In the genomic region with DNA sequence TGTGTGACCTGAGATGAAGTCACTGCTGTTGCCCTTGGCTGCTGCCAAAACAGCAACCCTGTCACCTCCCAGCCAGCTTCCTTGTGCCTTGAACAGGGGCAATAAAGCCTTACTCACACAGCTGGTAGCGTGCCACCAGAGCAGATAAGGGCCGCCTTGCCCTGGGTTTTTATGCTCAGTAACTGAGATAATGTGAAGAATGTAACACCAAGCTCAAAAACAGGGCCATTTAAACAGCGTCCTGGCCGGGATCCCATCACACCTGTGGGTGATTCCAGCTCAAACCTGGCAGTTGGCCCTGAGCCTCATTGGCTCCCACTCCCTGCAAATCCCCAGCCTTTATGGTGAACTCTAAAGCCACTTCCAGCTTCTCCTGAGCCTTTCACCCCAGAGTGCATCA, we compare ENCODE assay signal across 14 mouse cellular contexts. TPM values are rescaled to one million over a fixed set of nuclear protein-coding genes. Genes with fewer than 3 reads are reported as not detected.
A peak's percentile ranks its signal among the peaks of the same experiment; 100 is the strongest.
DNase-seq lines count a peak whose midpoint lies in the region; ATAC-seq and TF ChIP-seq lines count a peak whose summit lies in the region.
"Had no signal": no experiment of that assay in that cellular context is flagged by ENCODE, and none has a peak within 500 bp of the region (broad histone marks: within the 10 kb centered on the region; RNA-seq: fewer than 3 reads in every experiment).

No protein-coding gene starts in this region.

- WGBS in kidney, embryonic 14.5 days: 24% methylated on average over 4 of the region's 4 CpGs
- WGBS in stomach, embryonic 15.5 days: 43% methylated on average over 4 of the region's 4 CpGs
- 82% methylated on average over 4 of the region's 4 CpGs for WGBS in midbrain, embryonic 10.5 days

- H3K4me1 ChIP-seq in kidney, embryonic 14.5 days (ENCODE audit: control insufficient read depth, insufficient read depth, low read length): no peaks in the 10 kb centered on the region
- H3K4me1 ChIP-seq in stomach, embryonic 15.5 days: no peaks in the 10 kb centered on the region
- peaks cover 10% of the 10 kb centered on the region for H3K4me1 ChIP-seq in midbrain, embryonic 10.5 days

- ATAC-seq in kidney, embryonic 14.5 days (ENCODE audit: low FRiP score, low TSS enrichment): no peak
- ATAC-seq in common myeloid progenitor, adult 5-6 weeks (replicated peaks; ENCODE audit: low read depth, poor library complexity, severe bottlenecking): peak; percentile 55; the same call in 1 of the 2 replicates
- peak; percentile 3; the same call in 1 of the 2 replicates for ATAC-seq in stomach, embryonic 15.5 days (ENCODE audit: insufficient read depth, low FRiP score, low read depth)
- ATAC-seq: forebrain, postnatal 0 days had no signal

- H3K27me3 ChIP-seq in kidney, embryonic 14.5 days (ENCODE audit: control insufficient read depth, insufficient read depth, low read length): no peaks in the 10 kb centered on the region
- no peaks in the 10 kb centered on the region for H3K27me3 ChIP-seq in stomach, embryonic 15.5 days (replicated peaks)
- no peaks in the 10 kb centered on the region; the same call in none of the 2 replicates for H3K27me3 ChIP-seq in midbrain, embryonic 10.5 days (ENCODE audit: low read depth, poor library complexity, severe bottlenecking)

- H3K27ac ChIP-seq in kidney, embryonic 14.5 days (ENCODE audit: low read depth, low read length): no peak overlapping the region
- peak overlapping the region; percentile 41; the same call in 1 of the 2 replicates for H3K27ac ChIP-seq in stomach, embryonic 15.5 days
- H3K27ac ChIP-seq in gastrocnemius, adult 2 months: no peak overlapping the region
- no peak overlapping the region for H3K27ac ChIP-seq in midbrain, embryonic 10.5 days (replicated peaks)
- H3K27ac ChIP-seq: heart, embryonic 13.5 days; macrophage had no signal

- no peak overlapping the region for H3K4me3 ChIP-seq in kidney, embryonic 14.5 days (ENCODE audit: low read length)
- no peak overlapping the region for H3K4me3 ChIP-seq in stomach, embryonic 15.5 days (replicated peaks)
- no peak overlapping the region for H3K4me3 ChIP-seq in gastrocnemius, adult 2 months
- no peak overlapping the region for H3K4me3 ChIP-seq in midbrain, embryonic 10.5 days
- H3K4me3 ChIP-seq: heart, embryonic 13.5 days had no signal

- no peak for TF ChIP-seq CTCF in gastrocnemius, adult 2 months (IDR thresholded peaks at IDR 0.05)

- H3K4me2 ChIP-seq in kidney, embryonic 14.5 days (replicated peaks; ENCODE audit: low read depth, low read length): no peak overlapping the region
- H3K4me2 ChIP-seq in stomach, embryonic 15.5 days: no peak overlapping the region
- H3K4me2 ChIP-seq: heart, embryonic 13.5 days had no signal

- no peaks in the 10 kb centered on the region for H3K36me3 ChIP-seq in kidney, embryonic 14.5 days (ENCODE audit: control insufficient read depth, insufficient read depth, low read length)
- no peaks in the 10 kb centered on the region for H3K36me3 ChIP-seq in stomach, embryonic 15.5 days
- no peaks in the 10 kb centered on the region for H3K36me3 ChIP-seq in midbrain, embryonic 10.5 days
- H3K36me3 ChIP-seq: heart, embryonic 13.5 days had no signal

- no peak overlapping the region for H3K9ac ChIP-seq in kidney, embryonic 14.5 days (ENCODE audit: low read depth, low read length)
- H3K9ac ChIP-seq in stomach, embryonic 15.5 days: no peak overlapping the region
- H3K9ac ChIP-seq: forebrain, postnatal 0 days; heart, embryonic 13.5 days had no signal

- no peaks in the 10 kb centered on the region for H3K9me3 ChIP-seq in kidney, embryonic 14.5 days (ENCODE audit: control insufficient read depth, low read length)
- H3K9me3 ChIP-seq in stomach, embryonic 15.5 days: no peaks in the 10 kb centered on the region
- H3K9me3 ChIP-seq in midbrain, embryonic 10.5 days (replicated peaks): no peaks in the 10 kb centered on the region
- H3K9me3 ChIP-seq: heart, embryonic 13.5 days had no signal

- intact Hi-C loops in gastrocnemius, adult 2 months (cut with DNase I): no loop called here

- peak; percentile 69 for DNase-seq in kidney, adult 18-20 months
- peak; percentile 36 to 56 for DNase-seq in kidney, postnatal 4 days
- DNase-seq in gastrocnemius, adult 2 months: no peak
- DNase-seq in midbrain, embryonic 10.5 days (ENCODE audit: low spot score): no peak
- DNase-seq in embryo, embryonic 11 days: no peak
- DNase-seq: forebrain, postnatal 0 days; thymus, adult 18-20 months had no signal

RNA-seq across cellular contexts. Expression of a gene that starts 26.6 kb away (rescaled TPM):
- polyA plus RNA-seq in kidney, embryonic 14.5 days (2014; fragmentation: Nextera tagmentation; extraction: Ambion mirVana): not detected in 2 replicates
- not detected in 2 replicates for total RNA-seq in common myeloid progenitor, adult 5-6 weeks (2017)
- not detected in 2 replicates for polyA plus RNA-seq in stomach, embryonic 15.5 days (2015; fragmentation: Nextera tagmentation; extraction: Ambion mirVana)
- not detected for total RNA-seq in gastrocnemius, adult 2 months (2021)
- not detected in 2 replicates for polyA plus RNA-seq in midbrain, embryonic 10.5 days (2016; fragmentation: Nextera tagmentation; extraction: Ambion mirVana)
- total RNA-seq: forebrain, postnatal 0 days; layer of hippocampus, adult 18-20 months had no signal
- polyA plus RNA-seq: forebrain, postnatal 0 days; heart, embryonic 13.5 days; limb, embryonic 11.5 days; macrophage had no signal

Comparison
In these comparisons a context has a peak if more than half of its experiments do, and no peak if none do; other contexts are left out.
1. DNase-seq: peak in kidney, adult 18-20 months (single experiment) and kidney, postnatal 4 days (2 of 2); none in gastrocnemius, adult 2 months (single experiment), midbrain, embryonic 10.5 days (single experiment) and embryo, embryonic 11 days (single experiment).